Mouse (Mus musculus): ENCODE measurements around the gene Ralgds.
"Not testable (repeated sequence)": the region's sequence is repeated elsewhere in the genome, so short reads cannot be mapped to it uniquely, and the experiment has no call there.

Ralgds gene

GRCm38 (mm10) chr2:28512798-28513401, at the start of gene Ralgds:
Gene Ralgds (plus strand): TSS chr2:28513125.
- peak; percentile 74 for DNase-seq (ENCODE audit: low spot score)

- DNase-seq (ENCODE audit: low spot score) = peak; percentile 41
These were observed 49.0 kb upstream of the Ralgds start for GRCm38 (mm10) chr2:28463919-28464318.

GRCm38 (mm10) chr2:28464919-28465318, 48.0 kb upstream of the Ralgds start:
- DNase-seq (ENCODE audit: low spot score) = no peak

GRCm38 (mm10) chr2:28465836-28466518, 46.9 kb upstream of the Ralgds start, which contains the start of gene 1700007K13Rik:
Gene 1700007K13Rik (minus strand): TSS chr2:28466332.
- DNase-seq (ENCODE audit: low spot score) = peak; percentile 78

- DNase-seq (ENCODE audit: low spot score) = peak; percentile 87
These were observed 45.0 kb upstream of the Ralgds start, which contains the start of gene Mrps2 for GRCm38 (mm10) chr2:28467860-28468485. Gene Mrps2 (plus strand): TSS chr2:28468066.

- DNase-seq (ENCODE audit: low spot score) = no peak
These were observed 44.3 kb upstream of the Ralgds start for GRCm38 (mm10) chr2:28468486-28469225.

- DNase-seq (ENCODE audit: low spot score) = no peak
These were observed 43.5 kb upstream of the Ralgds start for GRCm38 (mm10) chr2:28469461-28469860.

GRCm38 (mm10) chr2:28470591-28470990, 42.3 kb upstream of the Ralgds start:
- DNase-seq (ENCODE audit: low spot score) = no peak

GRCm38 (mm10) chr2:28472011-28472410, 40.9 kb upstream of the Ralgds start:
- DNase-seq (ENCODE audit: low spot score) = not testable (repeated sequence)

GRCm38 (mm10) chr2:28477993-28478392, 34.9 kb upstream of the Ralgds start:
- not testable (repeated sequence) for DNase-seq (ENCODE audit: low spot score)

- no peak for DNase-seq (ENCODE audit: low spot score)
These were observed 33.4 kb upstream of the Ralgds start for GRCm38 (mm10) chr2:28479208-28480204.

GRCm38 (mm10) chr2:28483861-28484260, 29.1 kb upstream of the Ralgds start:
- no peak for DNase-seq (ENCODE audit: low spot score)

GRCm38 (mm10) chr2:28494521-28494920, 18.4 kb upstream of the Ralgds start:
- DNase-seq (ENCODE audit: low spot score) = no peak

GRCm38 (mm10) chr2:28495207-28495756, 17.6 kb upstream of the Ralgds start:
- no peak for DNase-seq (ENCODE audit: low spot score)

- DNase-seq (ENCODE audit: low spot score) = no peak
These were observed 16.9 kb upstream of the Ralgds start for GRCm38 (mm10) chr2:28495801-28496595.

GRCm38 (mm10) chr2:28496671-28497070, 16.3 kb upstream of the Ralgds start, which contains the start of gene Gbgt1:
Gene Gbgt1 (plus strand): TSS chr2:28496891.
- DNase-seq (ENCODE audit: low spot score) = no peak

- no peak for DNase-seq (ENCODE audit: low spot score)
These were observed 15.4 kb upstream of the Ralgds start for GRCm38 (mm10) chr2:28497561-28497960.

GRCm38 (mm10) chr2:28498431-28498830, 14.5 kb upstream of the Ralgds start:
- no peak for DNase-seq (ENCODE audit: low spot score)

- DNase-seq (ENCODE audit: low spot score) = no peak
These were observed 9.9 kb upstream of the Ralgds start for GRCm38 (mm10) chr2:28502987-28503386.

GRCm38 (mm10) chr2:28504676-28505075, 8.2 kb upstream of the Ralgds start:
- no peak for DNase-seq (ENCODE audit: low spot score)
